Mouse (Mus musculus) liver, postnatal 0 days (tissue): ENCODE results near the gene Asb1.

ENCODE experiments used
- CTCF ChIP-seq: sonication (generic); IDR thresholded peaks from 2 replicates; pipeline ENCODE4 v1.5.1; 2016; ENCODE audit warnings: antibody characterized with exemption, low read depth
- EP300 ChIP-seq: IDR thresholded peaks from 2 replicates; pipeline ENCODE4 v1.6.1; 2016; ENCODE audit warnings: antibody characterized with exemption, low read depth, mild to moderate bottlenecking

DNA sequence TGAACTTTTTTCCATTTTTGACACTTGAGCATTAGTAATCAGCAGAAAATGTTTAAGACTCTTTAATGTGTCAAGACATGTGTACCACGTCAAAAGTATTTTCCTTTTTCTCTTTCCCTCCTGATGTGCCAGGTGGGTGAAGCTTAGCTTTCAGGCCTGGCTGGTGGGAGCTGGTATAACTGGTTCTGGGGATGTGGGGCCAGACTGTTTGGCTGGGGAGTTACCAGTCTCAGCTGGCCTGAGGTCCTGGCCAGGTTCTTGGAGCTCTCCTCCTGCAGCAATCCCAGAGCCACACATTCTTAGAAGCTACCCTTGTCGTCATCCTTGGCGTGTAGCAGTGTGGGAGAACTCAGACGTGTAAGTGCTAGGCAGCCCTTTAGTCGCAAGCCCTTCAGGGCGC is 24.7 kb upstream of the Asb1 start:
- TF ChIP-seq CTCF (no peak), EP300 (no peak)
